In the genomic region with DNA sequence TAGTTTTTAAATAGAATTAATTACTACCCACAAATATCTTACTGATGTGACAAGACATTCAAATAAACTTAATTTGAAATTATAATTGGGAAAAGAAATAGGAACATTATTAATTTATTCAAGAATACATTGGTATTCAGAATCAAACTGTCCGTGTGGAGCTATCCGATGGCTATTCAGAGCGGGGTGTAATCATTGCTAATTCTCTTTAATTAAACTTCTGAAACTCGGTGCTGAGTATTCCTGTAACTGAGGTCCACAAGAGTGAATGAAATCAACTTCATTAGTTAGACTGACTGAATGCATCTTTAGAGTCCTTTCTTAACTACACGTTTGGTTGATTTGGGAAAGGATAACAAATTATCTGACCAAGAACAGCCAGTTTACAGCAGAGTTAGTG, we compare ENCODE assay signal across 23 mouse cellular contexts.
DNase-seq lines count a peak whose midpoint lies in the region; ATAC-seq and TF ChIP-seq lines count a peak whose summit lies in the region.
"Had no signal": no experiment of that assay in that cellular context is flagged by ENCODE, and none has a peak within 500 bp of the region (broad histone marks: within the 10 kb centered on the region; RNA-seq: fewer than 3 reads in every experiment).

No protein-coding gene starts in this region.

- H3K4me1 ChIP-seq in forebrain, embryonic 12.5 days: no peaks in the 10 kb centered on the region
- no peaks in the 10 kb centered on the region for H3K4me1 ChIP-seq in forebrain, embryonic 15.5 days
- no peaks in the 10 kb centered on the region for H3K4me1 ChIP-seq in forebrain, embryonic 13.5 days
- no peaks in the 10 kb centered on the region for H3K4me1 ChIP-seq in forebrain, embryonic 16.5 days (replicated peaks; ENCODE audit: control insufficient read depth, insufficient read depth, low read length)
- no peaks in the 10 kb centered on the region for H3K4me1 ChIP-seq in forebrain, embryonic 14.5 days (ENCODE audit: control insufficient read depth, insufficient read depth, low read length)
- H3K4me1 ChIP-seq in forebrain, embryonic 11.5 days (replicated peaks; ENCODE audit: control insufficient read depth, insufficient read depth, low read length): no peaks in the 10 kb centered on the region

- ATAC-seq in forebrain, embryonic 12.5 days (ENCODE audit: low FRiP score): peak; percentile 63; the same call in 1 of the 2 replicates
- ATAC-seq in forebrain, embryonic 15.5 days (replicated peaks): no peak
- peak; percentile 62; the same call in 1 of the 2 replicates for ATAC-seq in forebrain, embryonic 13.5 days
- ATAC-seq in forebrain, embryonic 16.5 days: no peak
- ATAC-seq in forebrain, embryonic 14.5 days: peak; percentile 52; the same call in 1 of the 2 replicates
- ATAC-seq in forebrain, embryonic 11.5 days (replicated peaks; ENCODE audit: low FRiP score): no peak
- ATAC-seq: activated CD4-positive, CD25-positive, alpha-beta regulatory T cell, adult 4 months; CD4-positive, CD25-positive, alpha-beta regulatory T cell, adult 4 months; Patski had no signal

- TF ChIP-seq POLR2A in brain, embryonic 14.5 days (IDR thresholded peaks at IDR 0.05; ENCODE audit: borderline replicate concordance, extremely low read depth, insufficient read depth, insufficient read length, poor library complexity, severe bottlenecking): no peak

- H3K27ac ChIP-seq in forebrain, embryonic 12.5 days: no peak overlapping the region
- H3K27ac ChIP-seq in forebrain, embryonic 15.5 days (replicated peaks): no peak overlapping the region
- H3K27ac ChIP-seq in forebrain, embryonic 13.5 days: no peak overlapping the region
- H3K27ac ChIP-seq in forebrain, embryonic 16.5 days (ENCODE audit: low read length): no peak overlapping the region
- H3K27ac ChIP-seq in forebrain, embryonic 14.5 days (ENCODE audit: low read depth, low read length): no peak overlapping the region
- H3K27ac ChIP-seq in forebrain, embryonic 11.5 days (ENCODE audit: low read depth, low read length): no peak overlapping the region

- H3K9ac ChIP-seq in forebrain, embryonic 12.5 days: no peak overlapping the region
- H3K9ac ChIP-seq in forebrain, embryonic 15.5 days (replicated peaks): no peak overlapping the region
- H3K9ac ChIP-seq in forebrain, embryonic 13.5 days: no peak overlapping the region
- H3K9ac ChIP-seq in forebrain, embryonic 16.5 days (replicated peaks; ENCODE audit: low read depth, low read length): no peak overlapping the region
- H3K9ac ChIP-seq in forebrain, embryonic 14.5 days (ENCODE audit: low read length): no peak overlapping the region
- no peak overlapping the region for H3K9ac ChIP-seq in forebrain, embryonic 11.5 days (ENCODE audit: low read length)

- no peaks in the 10 kb centered on the region for H3K9me3 ChIP-seq in forebrain, embryonic 12.5 days
- H3K9me3 ChIP-seq in forebrain, embryonic 15.5 days: no peaks in the 10 kb centered on the region
- H3K9me3 ChIP-seq in forebrain, embryonic 13.5 days (replicated peaks): no peaks in the 10 kb centered on the region
- no peaks in the 10 kb centered on the region for H3K9me3 ChIP-seq in forebrain, embryonic 16.5 days (ENCODE audit: control insufficient read depth, low read length)
- H3K9me3 ChIP-seq in forebrain, embryonic 14.5 days (replicated peaks; ENCODE audit: control insufficient read depth, low read length): no peaks in the 10 kb centered on the region
- no peaks in the 10 kb centered on the region for H3K9me3 ChIP-seq in forebrain, embryonic 11.5 days (ENCODE audit: control insufficient read depth, low read length)

- no peak overlapping the region for H3K4me3 ChIP-seq in forebrain, embryonic 12.5 days (replicated peaks)
- no peak overlapping the region for H3K4me3 ChIP-seq in forebrain, embryonic 15.5 days
- no peak overlapping the region for H3K4me3 ChIP-seq in forebrain, embryonic 13.5 days
- no peak overlapping the region for H3K4me3 ChIP-seq in forebrain, embryonic 16.5 days (replicated peaks; ENCODE audit: low read length)
- no peak overlapping the region for H3K4me3 ChIP-seq in forebrain, embryonic 14.5 days (ENCODE audit: low read depth, low read length)
- no peak overlapping the region for H3K4me3 ChIP-seq in forebrain, embryonic 11.5 days (ENCODE audit: low read depth, low read length)

- WGBS in forebrain, embryonic 12.5 days: 51% methylated on average over 5 of the region's 5 CpGs
- WGBS in forebrain, embryonic 15.5 days: 21% methylated on average over 5 of the region's 5 CpGs
- 42% methylated on average over 5 of the region's 5 CpGs for WGBS in forebrain, embryonic 13.5 days
- 21% methylated on average over 5 of the region's 5 CpGs for WGBS in forebrain, embryonic 16.5 days
- 22% methylated on average over 5 of the region's 5 CpGs for WGBS in forebrain, embryonic 14.5 days
- 67% methylated on average over 5 of the region's 5 CpGs for WGBS in forebrain, embryonic 11.5 days

- H3K36me3 ChIP-seq in forebrain, embryonic 12.5 days (replicated peaks): no peaks in the 10 kb centered on the region
- H3K36me3 ChIP-seq in forebrain, embryonic 15.5 days: no peaks in the 10 kb centered on the region
- no peaks in the 10 kb centered on the region for H3K36me3 ChIP-seq in forebrain, embryonic 13.5 days (ENCODE audit: poor library complexity, severe bottlenecking)
- H3K36me3 ChIP-seq in forebrain, embryonic 16.5 days (ENCODE audit: control insufficient read depth, insufficient read depth): no peaks in the 10 kb centered on the region
- no peaks in the 10 kb centered on the region for H3K36me3 ChIP-seq in forebrain, embryonic 14.5 days (ENCODE audit: control insufficient read depth, insufficient read depth, low read length)
- no peaks in the 10 kb centered on the region for H3K36me3 ChIP-seq in forebrain, embryonic 11.5 days (ENCODE audit: control insufficient read depth, insufficient read depth, low read length)
- H3K36me3 ChIP-seq: G1E had no signal

- DNase-seq in forebrain, embryonic 14.5 days (ENCODE audit: low spot score): no peak
- no peak for DNase-seq in forebrain, embryonic 11.5 days (ENCODE audit: low spot score)
- DNase-seq in brain, embryonic 14.5 days (ENCODE audit: low read depth): peak; percentile 37
- no peak for DNase-seq in retina, postnatal 1 day
- DNase-seq: adrenal gland, adult 2 months; adrenal gland, adult 8-10 months; adrenal gland, postnatal 10 days; adrenal gland, postnatal 14 days; adrenal gland, postnatal 25 days; adrenal gland, postnatal 36 days; B cell, adult 2 months; cerebellum, adult 11 months; cerebellum, adult 11-12 months; cerebellum, adult 18-20 months had no signal

- H3K4me2 ChIP-seq in forebrain, embryonic 12.5 days: no peak overlapping the region
- no peak overlapping the region for H3K4me2 ChIP-seq in forebrain, embryonic 15.5 days (replicated peaks)
- no peak overlapping the region for H3K4me2 ChIP-seq in forebrain, embryonic 13.5 days
- H3K4me2 ChIP-seq in forebrain, embryonic 16.5 days (ENCODE audit: low read length): no peak overlapping the region
- no peak overlapping the region for H3K4me2 ChIP-seq in forebrain, embryonic 14.5 days (ENCODE audit: low read length)
- H3K4me2 ChIP-seq in forebrain, embryonic 11.5 days (ENCODE audit: low read depth, low read length, severe bottlenecking): no peak overlapping the region

- no peak for TF ChIP-seq CTCF in brain, embryonic 14.5 days (IDR thresholded peaks at IDR 0.05; ENCODE audit: borderline replicate concordance, extremely low read depth, insufficient read depth, insufficient read length)

- H3K27me3 ChIP-seq in forebrain, embryonic 12.5 days: no peaks in the 10 kb centered on the region
- H3K27me3 ChIP-seq in forebrain, embryonic 15.5 days: no peaks in the 10 kb centered on the region
- H3K27me3 ChIP-seq in forebrain, embryonic 13.5 days: no peaks in the 10 kb centered on the region
- H3K27me3 ChIP-seq in forebrain, embryonic 16.5 days (replicated peaks; ENCODE audit: control insufficient read depth, insufficient read depth, low read length): no peaks in the 10 kb centered on the region
- no peaks in the 10 kb centered on the region for H3K27me3 ChIP-seq in forebrain, embryonic 14.5 days (replicated peaks; ENCODE audit: control insufficient read depth, insufficient read depth, low read length)
- H3K27me3 ChIP-seq in forebrain, embryonic 11.5 days (ENCODE audit: control insufficient read depth, insufficient read depth, low read length): no peaks in the 10 kb centered on the region
- H3K27me3 ChIP-seq: CH12.LX, Patski had no signal

Comparison
In these comparisons a context has a peak if more than half of its experiments do, and no peak if none do; other contexts are left out.
1. ATAC-seq: peak in forebrain, embryonic 12.5 days (single experiment), forebrain, embryonic 13.5 days (single experiment) and forebrain, embryonic 14.5 days (single experiment); none in forebrain, embryonic 15.5 days (single experiment), forebrain, embryonic 16.5 days (single experiment) and forebrain, embryonic 11.5 days (single experiment).